Mouse (Mus musculus) bone marrow macrophage, adult 2 months (primary cell): ENCODE measurements around the gene Gpc5.

ENCODE experiments used
- CTCF ChIP-seq: IDR thresholded peaks from 2 replicates; pipeline ENCODE4 v1.5.1; 2012; ENCODE audit warnings: low read depth, mild to moderate bottlenecking, low read length, moderate library complexity
- POLR2A ChIP-seq: IDR thresholded peaks from 2 replicates; pipeline ENCODE4 v1.6.1; 2012; ENCODE audit warnings: mild to moderate bottlenecking, low read depth, low read length, borderline replicate concordance

DNA sequence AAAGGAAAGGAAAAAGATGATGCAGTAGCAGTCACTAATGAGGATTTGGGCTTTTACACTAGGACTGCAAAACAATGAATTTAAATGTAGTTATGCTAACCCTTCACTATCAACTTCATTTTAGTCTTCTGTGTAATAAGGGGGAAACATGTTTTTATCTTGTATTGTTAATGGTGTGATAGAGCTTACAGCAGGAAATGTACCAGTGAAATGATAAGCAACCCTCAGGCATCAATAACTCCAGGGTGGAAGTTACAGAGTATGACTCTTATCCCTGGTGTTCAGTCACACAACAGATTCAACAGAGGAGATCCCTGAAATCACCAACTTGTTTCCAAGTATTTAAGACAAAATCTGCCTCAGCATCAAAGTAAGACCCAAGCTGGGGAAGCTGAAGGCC is 1120.0 kb downstream of the Gpc5 start:
- TF ChIP-seq CTCF (no peak), POLR2A (no peak)
